Mouse (Mus musculus): ENCODE results near the gene Ctnnd2. TPM values are rescaled to one million over a fixed set of nuclear protein-coding genes. Genes with fewer than 3 reads are reported as not detected.

Ctnnd2 gene
- polyA plus RNA-seq, 1 experiment from 2014 or later: 1.3 TPM

DNA sequence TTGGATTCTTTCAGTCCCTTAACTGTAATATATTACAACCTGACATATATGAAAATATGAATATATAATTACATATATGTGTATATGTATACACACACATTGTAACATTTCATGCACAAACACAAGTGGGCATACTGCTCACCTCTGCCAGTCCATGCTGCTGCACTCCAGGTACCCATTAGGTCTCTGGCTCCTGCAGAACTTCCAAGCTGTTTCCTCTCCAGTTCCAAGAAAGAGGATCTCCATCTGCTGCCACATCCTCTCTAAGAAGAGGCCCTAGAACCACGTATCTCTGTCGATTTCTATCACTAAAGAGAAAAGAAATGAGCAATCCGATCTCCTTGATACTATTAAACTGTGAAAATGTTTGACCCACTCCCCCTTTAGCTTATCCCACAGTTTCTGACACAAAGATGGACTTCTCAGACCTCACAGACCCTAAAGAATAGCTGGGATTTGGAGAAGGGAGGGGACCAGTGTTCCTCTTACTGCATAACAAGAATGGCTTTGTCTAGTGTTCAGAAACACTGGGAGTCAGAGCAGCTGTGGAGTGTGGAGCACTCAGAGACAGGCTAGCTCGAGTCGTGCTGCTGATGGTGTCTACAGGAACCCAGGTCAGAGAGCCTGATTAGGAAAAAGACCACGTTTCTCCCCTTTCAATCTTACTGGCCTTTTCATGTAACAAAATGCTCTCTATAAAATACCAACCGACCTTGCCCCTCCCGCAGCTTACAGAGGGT is 790.2 kb downstream of the Ctnnd2 start:
- Histone ChIP-seq H3K36me3 (ENCODE audit: control insufficient read depth, insufficient read depth, low read length) (no peaks in the 10 kb centered on the region), H3K4me2 (ENCODE audit: low read depth, low read length) (no peak overlapping the region), H3K27me3 (replicated peaks; ENCODE audit: control insufficient read depth, insufficient read depth, low read length) (no peaks in the 10 kb centered on the region), H3K4me3 (ENCODE audit: low read length) (no peak overlapping the region), H3K4me1 (ENCODE audit: control insufficient read depth, insufficient read depth, low read length) (no peaks in the 10 kb centered on the region), H3K9ac (ENCODE audit: low read depth, low read length) (no peak overlapping the region), H3K27ac (ENCODE audit: low read length) (no peak overlapping the region), H3K9me3 (ENCODE audit: control insufficient read depth, low read length) (no peaks in the 10 kb centered on the region)
- WGBS: 79% methylated on average over 8 of the region's 8 CpGs
- no peak for ATAC-seq

DNA sequence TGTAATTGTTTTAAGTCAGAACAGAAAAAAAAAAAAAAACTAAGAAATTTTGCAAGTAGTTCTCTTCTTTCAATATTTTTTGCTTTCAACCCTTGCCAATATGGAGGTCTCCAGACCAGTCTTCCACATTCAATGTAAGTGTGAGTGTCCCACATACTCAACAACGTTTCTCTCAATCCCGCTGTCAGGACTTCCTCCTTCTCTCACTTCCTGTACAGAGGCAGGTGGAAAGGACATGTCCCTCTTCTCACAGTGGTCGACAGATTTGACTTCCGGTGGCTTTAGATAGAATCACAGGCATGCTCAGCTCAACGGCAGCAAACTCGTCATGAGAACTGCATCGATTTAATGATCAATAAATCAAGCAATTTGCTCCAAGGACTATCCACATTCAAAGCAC is 791.7 kb downstream of the Ctnnd2 start:
- no peak overlapping the region for H3K4me3 ChIP-seq (ENCODE audit: low read length)
- ATAC-seq: no peak
- no peaks in the 10 kb centered on the region for H3K4me1 ChIP-seq (ENCODE audit: control insufficient read depth, insufficient read depth, low read length)
- H3K27me3 ChIP-seq (replicated peaks; ENCODE audit: control insufficient read depth, insufficient read depth, low read length): no peaks in the 10 kb centered on the region
- no peaks in the 10 kb centered on the region for H3K9me3 ChIP-seq (ENCODE audit: control insufficient read depth, low read length)
- H3K4me2 ChIP-seq (ENCODE audit: low read depth, low read length): no peak overlapping the region
- H3K36me3 ChIP-seq (ENCODE audit: control insufficient read depth, insufficient read depth, low read length): no peaks in the 10 kb centered on the region
- H3K27ac ChIP-seq (ENCODE audit: low read length): no peak overlapping the region
- no peak overlapping the region for H3K9ac ChIP-seq (ENCODE audit: low read depth, low read length)
- 79% methylated on average over 7 of the region's 7 CpGs for WGBS

DNA sequence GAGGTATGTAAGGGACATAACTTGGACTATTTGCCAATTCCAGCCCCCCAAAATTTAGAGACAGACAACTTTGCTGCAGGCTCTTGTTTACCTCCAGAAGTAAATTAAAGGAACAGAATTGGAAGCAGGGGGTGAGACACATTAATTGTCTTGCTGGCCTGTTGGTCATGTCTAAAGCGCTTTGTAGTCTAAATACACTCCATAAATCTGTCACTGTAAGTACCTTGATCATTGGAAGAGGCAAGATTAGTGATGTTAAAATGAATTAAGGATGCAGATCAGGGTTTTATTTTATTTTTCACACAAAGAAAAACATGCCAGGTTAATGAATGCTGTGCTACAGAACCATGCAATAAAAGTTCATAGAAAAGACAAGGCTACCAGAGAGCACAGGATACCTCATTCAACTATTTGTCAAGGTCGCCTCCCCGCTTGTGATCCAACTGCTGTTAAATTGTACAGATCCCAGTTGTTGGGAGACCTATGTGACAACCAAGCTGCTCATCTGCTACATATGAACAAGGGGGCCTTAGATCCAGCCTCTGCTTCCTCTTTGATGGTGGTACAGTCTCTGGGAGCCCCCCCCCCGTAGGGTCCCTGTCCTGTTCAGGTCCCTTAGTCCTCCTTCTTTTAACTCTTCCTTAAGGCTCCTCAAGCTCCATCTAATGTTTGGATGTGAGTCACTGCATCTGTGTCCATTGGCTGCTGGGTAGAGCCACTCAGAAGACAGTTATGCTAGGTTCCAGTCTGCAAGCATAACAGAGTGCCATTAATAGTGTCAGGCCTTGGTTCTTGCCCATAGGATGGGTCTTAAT is 792.7 kb downstream of the Ctnnd2 start:
- 82% methylated on average over 4 of the region's 4 CpGs for WGBS
- Histone ChIP-seq H3K4me2 (ENCODE audit: low read depth, low read length) (no peak overlapping the region), H3K36me3 (ENCODE audit: control insufficient read depth, insufficient read depth, low read length) (no peaks in the 10 kb centered on the region), H3K4me1 (ENCODE audit: control insufficient read depth, insufficient read depth, low read length) (no peaks in the 10 kb centered on the region), H3K27ac (ENCODE audit: low read length) (no peak overlapping the region), H3K9ac (ENCODE audit: low read depth, low read length) (no peak overlapping the region), H3K9me3 (ENCODE audit: control insufficient read depth, low read length) (no peaks in the 10 kb centered on the region), H3K27me3 (replicated peaks; ENCODE audit: control insufficient read depth, insufficient read depth, low read length) (no peaks in the 10 kb centered on the region), H3K4me3 (ENCODE audit: low read length) (no peak overlapping the region)
- no peak for ATAC-seq

DNA sequence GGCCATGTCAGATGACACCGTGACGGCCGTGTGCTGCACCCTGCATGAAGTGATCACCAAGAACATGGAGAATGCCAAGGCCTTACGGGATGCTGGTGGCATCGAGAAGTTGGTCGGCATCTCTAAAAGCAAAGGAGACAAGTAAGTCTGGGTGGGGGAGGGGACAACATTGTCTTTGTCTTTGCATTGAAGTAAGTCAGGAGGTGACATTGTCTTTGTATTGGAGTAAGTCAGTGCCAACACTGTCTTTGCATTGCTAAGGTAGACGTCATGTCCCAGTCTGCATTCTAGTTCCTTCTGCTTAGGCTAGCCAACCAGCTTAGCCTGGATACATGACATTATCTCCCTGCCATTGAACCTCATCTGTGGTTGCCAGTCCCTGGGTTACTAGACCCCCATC is 794.4 kb downstream of the Ctnnd2 start:
- H3K27ac ChIP-seq (ENCODE audit: low read length): no peak overlapping the region
- WGBS: 91% methylated on average over 7 of the region's 7 CpGs
- H3K9me3 ChIP-seq (ENCODE audit: control insufficient read depth, low read length): no peaks in the 10 kb centered on the region
- no peak overlapping the region for H3K4me2 ChIP-seq (ENCODE audit: low read depth, low read length)
- no peak overlapping the region for H3K4me3 ChIP-seq (ENCODE audit: low read length)
- no peaks in the 10 kb centered on the region for H3K27me3 ChIP-seq (replicated peaks; ENCODE audit: control insufficient read depth, insufficient read depth, low read length)
- no peaks in the 10 kb centered on the region for H3K36me3 ChIP-seq (ENCODE audit: control insufficient read depth, insufficient read depth, low read length)
- no peak overlapping the region for H3K9ac ChIP-seq (ENCODE audit: low read depth, low read length)
- ATAC-seq: no peak
- H3K4me1 ChIP-seq (ENCODE audit: control insufficient read depth, insufficient read depth, low read length): no peaks in the 10 kb centered on the region

DNA sequence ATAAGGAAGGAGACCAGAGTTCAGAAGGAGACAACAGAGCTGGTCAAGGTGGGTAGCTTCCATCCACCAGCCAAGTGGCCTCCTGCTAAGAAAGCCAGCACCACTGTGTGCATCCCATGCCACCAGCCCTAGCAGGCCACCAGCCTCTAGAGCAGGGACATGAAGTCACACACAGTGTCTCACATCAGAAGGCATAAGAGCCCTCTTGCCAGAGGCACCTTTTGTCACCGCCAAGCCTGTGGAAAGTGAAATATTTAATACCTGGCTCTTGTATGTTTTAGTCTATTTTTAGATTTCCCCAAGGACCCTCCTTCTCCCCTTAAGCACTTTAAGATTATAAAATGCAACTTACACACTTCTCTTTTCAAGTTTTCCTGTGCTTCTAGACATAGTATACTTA is 802.0 kb downstream of the Ctnnd2 start:
- Histone ChIP-seq H3K27me3 (replicated peaks; ENCODE audit: control insufficient read depth, insufficient read depth, low read length) (no peaks in the 10 kb centered on the region), H3K27ac (ENCODE audit: low read length) (no peak overlapping the region), H3K9ac (ENCODE audit: low read depth, low read length) (no peak overlapping the region), H3K36me3 (ENCODE audit: control insufficient read depth, insufficient read depth, low read length) (no peaks in the 10 kb centered on the region), H3K4me1 (ENCODE audit: control insufficient read depth, insufficient read depth, low read length) (no peaks in the 10 kb centered on the region), H3K4me2 (ENCODE audit: low read depth, low read length) (no peak overlapping the region), H3K9me3 (ENCODE audit: control insufficient read depth, low read length) (no peaks in the 10 kb centered on the region), H3K4me3 (ENCODE audit: low read length) (no peak overlapping the region)
- 81% methylated on average over 1 of the region's 1 CpGs for WGBS
- ATAC-seq: no peak

DNA sequence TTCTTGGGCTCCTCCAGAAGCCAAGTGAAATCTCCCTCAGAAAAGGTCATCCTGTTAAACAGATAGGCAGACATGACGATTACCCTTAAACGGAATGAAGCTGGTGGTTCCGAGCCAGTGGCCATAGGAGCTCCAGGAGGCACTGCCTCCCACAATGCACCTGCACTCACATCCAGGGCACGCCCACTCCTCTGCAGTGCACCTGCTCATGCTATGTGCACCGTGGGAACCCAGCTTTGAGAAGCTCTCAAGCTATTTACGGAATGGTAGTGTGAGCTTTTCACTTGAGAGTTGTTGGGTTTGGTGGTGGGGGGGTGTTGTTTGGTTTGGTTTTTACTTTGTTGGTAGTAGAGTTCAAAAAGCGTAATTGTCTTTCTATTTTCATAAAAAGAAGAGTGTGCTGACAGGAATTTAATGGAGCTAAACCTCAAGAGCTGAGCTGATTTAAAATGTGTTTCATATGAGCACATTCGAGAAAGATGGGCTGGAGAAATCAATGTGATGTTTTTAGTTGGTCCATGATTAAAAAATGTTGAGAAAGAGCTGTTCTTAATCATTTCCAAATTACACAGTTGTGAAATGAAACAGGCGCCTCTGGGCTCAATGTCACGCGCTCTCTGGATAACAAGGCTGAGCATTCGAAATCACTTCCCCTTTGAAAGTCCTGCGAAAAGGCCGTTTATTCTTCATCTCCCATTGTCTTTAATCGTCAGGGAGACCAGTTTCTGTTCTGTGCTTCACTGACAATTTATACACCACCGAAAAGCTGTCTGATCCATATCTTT is 802.8 kb downstream of the Ctnnd2 start:
- ATAC-seq: no peak
- Histone ChIP-seq H3K36me3 (ENCODE audit: control insufficient read depth, insufficient read depth, low read length) (no peaks in the 10 kb centered on the region), H3K4me2 (ENCODE audit: low read depth, low read length) (no peak overlapping the region), H3K4me3 (ENCODE audit: low read length) (no peak overlapping the region), H3K27me3 (replicated peaks; ENCODE audit: control insufficient read depth, insufficient read depth, low read length) (no peaks in the 10 kb centered on the region), H3K27ac (ENCODE audit: low read length) (no peak overlapping the region), H3K9ac (ENCODE audit: low read depth, low read length) (no peak overlapping the region), H3K9me3 (ENCODE audit: control insufficient read depth, low read length) (no peaks in the 10 kb centered on the region), H3K4me1 (ENCODE audit: control insufficient read depth, insufficient read depth, low read length) (no peaks in the 10 kb centered on the region)
- 82% methylated on average over 16 of the region's 16 CpGs for WGBS

DNA sequence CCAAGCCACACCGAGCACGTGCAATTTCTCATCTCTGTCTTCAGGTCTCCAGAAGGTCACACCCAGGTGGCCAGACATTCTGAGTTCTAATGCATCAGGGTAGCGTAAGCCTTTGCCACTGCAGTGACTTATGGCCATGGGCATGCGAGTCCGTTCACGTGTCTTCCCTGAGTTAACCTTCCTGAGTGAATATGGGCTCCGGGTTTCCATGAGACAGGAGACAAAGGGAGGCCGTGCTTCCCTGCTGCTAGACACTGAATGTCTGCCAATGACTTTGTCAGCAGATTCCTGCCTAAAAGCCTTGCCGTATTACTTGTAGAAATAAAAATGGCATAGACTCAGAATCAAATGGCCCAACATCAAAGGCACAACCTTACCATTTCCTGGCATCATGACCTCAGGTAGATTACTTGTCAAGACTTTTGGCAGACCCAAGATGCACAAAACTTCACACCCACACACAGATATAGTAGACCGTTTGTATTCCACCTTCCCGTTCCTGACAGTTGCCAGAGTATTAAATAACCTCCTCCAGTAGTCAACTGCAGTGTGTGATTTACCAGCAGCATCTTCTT is 804.9 kb downstream of the Ctnnd2 start:
- H3K9ac ChIP-seq (ENCODE audit: low read depth, low read length): no peak overlapping the region
- 69% methylated on average over 11 of the region's 11 CpGs for WGBS
- no peaks in the 10 kb centered on the region for H3K9me3 ChIP-seq (ENCODE audit: control insufficient read depth, low read length)

DNA sequence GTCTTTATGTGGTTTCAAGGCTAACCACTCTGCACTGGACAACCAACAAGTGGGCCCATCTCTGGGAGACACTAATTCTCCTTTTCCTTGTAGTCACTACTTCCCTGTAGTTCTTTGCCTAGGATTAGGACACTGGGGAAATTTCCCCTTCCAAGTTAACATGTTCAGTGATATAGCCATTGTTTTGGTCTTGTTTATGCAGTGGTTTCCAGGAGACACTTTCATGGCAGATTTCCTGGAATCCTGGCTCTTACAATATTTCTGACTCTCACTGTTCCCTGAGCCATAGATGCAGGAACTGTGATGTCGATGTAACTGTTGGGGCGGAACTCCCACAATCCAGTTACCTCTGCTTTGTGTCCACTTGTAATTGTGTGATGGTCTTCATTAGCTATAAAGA is 814.5 kb downstream of the Ctnnd2 start:
- no peak overlapping the region for H3K4me2 ChIP-seq (ENCODE audit: low read depth, low read length)
- H3K9ac ChIP-seq (ENCODE audit: low read depth, low read length): no peak overlapping the region
- ATAC-seq: no peak
- H3K4me3 ChIP-seq (ENCODE audit: low read length): no peak overlapping the region
- H3K9me3 ChIP-seq (ENCODE audit: control insufficient read depth, low read length): no peaks in the 10 kb centered on the region
- H3K36me3 ChIP-seq (ENCODE audit: control insufficient read depth, insufficient read depth, low read length): no peaks in the 10 kb centered on the region
- WGBS: 86% methylated on average over 2 of the region's 2 CpGs
- H3K4me1 ChIP-seq (ENCODE audit: control insufficient read depth, insufficient read depth, low read length): no peaks in the 10 kb centered on the region
- no peaks in the 10 kb centered on the region for H3K27me3 ChIP-seq (replicated peaks; ENCODE audit: control insufficient read depth, insufficient read depth, low read length)
- no peak overlapping the region for H3K27ac ChIP-seq (ENCODE audit: low read length)

More for the DNA sequence above, 804.9 kb downstream of the Ctnnd2 start:
- no peak overlapping the region for H3K4me3 ChIP-seq (ENCODE audit: low read length)
- H3K27ac ChIP-seq (ENCODE audit: low read length): no peak overlapping the region
- no peaks in the 10 kb centered on the region for H3K27me3 ChIP-seq (replicated peaks; ENCODE audit: control insufficient read depth, insufficient read depth, low read length)
- no peak for ATAC-seq
- no peaks in the 10 kb centered on the region for H3K4me1 ChIP-seq (ENCODE audit: control insufficient read depth, insufficient read depth, low read length)
- no peak overlapping the region for H3K4me2 ChIP-seq (ENCODE audit: low read depth, low read length)
- no peaks in the 10 kb centered on the region for H3K36me3 ChIP-seq (ENCODE audit: control insufficient read depth, insufficient read depth, low read length)
